Mouse (Mus musculus) heart, embryonic 15.5 days (tissue): ENCODE measurements around the gene Hmcn1. TPM values are rescaled to one million over a fixed set of nuclear protein-coding genes. Genes with fewer than 3 reads are reported as not detected.
A peak's percentile ranks its signal among the peaks of the same experiment; 100 is the strongest.

ENCODE experiments used
- ATAC-seq: fragments of 200-750 bp; cut with Nextera tagmentation; replicated peaks from 2 replicates; pipeline ENCODE4 v1.8.0; 2017; ENCODE audit warnings: low read depth, moderate TSS enrichment; ENCODE audit not compliant: insufficient number of reproducible peaks, insufficient read depth, low FRiP score
- H3K27ac ChIP-seq: fragments of 300-500 bp; sonication (generic); 2 replicates; pipeline ENCODE4 v1.5.1; 2015; ENCODE audit warnings: mild to moderate bottlenecking, inconsistent platforms
- H3K27me3 ChIP-seq: fragments of 300-500 bp; sonication (generic); 2 replicates; pipeline ENCODE4 v1.6.1; 2015; ENCODE audit warnings: inconsistent platforms
- H3K36me3 ChIP-seq: fragments of 300-500 bp; sonication (generic); 2 replicates; pipeline ENCODE4 v1.6.1; 2015; ENCODE audit warnings: mild to moderate bottlenecking, inconsistent platforms
- H3K4me1 ChIP-seq: fragments of 300-500 bp; sonication (generic); replicated peaks from 2 replicates; pipeline ENCODE4 v1.6.1; 2015; ENCODE audit warnings: inconsistent platforms
- H3K4me2 ChIP-seq: fragments of 300-500 bp; sonication (generic); 2 replicates; pipeline ENCODE4 v1.6.1; 2015; ENCODE audit warnings: inconsistent platforms, mild to moderate bottlenecking, moderate library complexity
- H3K4me3 ChIP-seq: fragments of 300-500 bp; sonication (generic); 2 replicates; pipeline ENCODE4 v1.5.1; 2015; ENCODE audit warnings: mild to moderate bottlenecking, inconsistent platforms
- H3K9ac ChIP-seq: fragments of 300-500 bp; sonication (generic); 2 replicates; pipeline ENCODE4 v1.6.1; 2015; ENCODE audit warnings: mild to moderate bottlenecking, inconsistent platforms
- H3K9me3 ChIP-seq: fragments of 300-500 bp; sonication (generic); replicated peaks from 2 replicates; pipeline ENCODE4 v1.6.1; 2016; ENCODE audit warnings: inconsistent platforms
- WGBS: fragments of 180-500 bp; shearing (Covaris S2); methylation state at CpG from one replicate; pipeline ENCODE4 v1.1.7; 2015; ENCODE audit warnings: mixed read lengths; 5-methylcytosine and 5-hydroxymethylcytosine counted together
- polyA plus RNA-seq: library from polyadenylated mRNA; unstranded; fragments of >200 nt; fragmentation: Nextera tagmentation; extraction: Ambion mirVana; gene quantifications from 2 replicates; pipeline ENCODE4 v1.2.1, GENCODE M21; 2015

Gene Hmcn1
- polyA plus RNA-seq, 1 experiment from 2014 or later, result 21.0 TPM

- H3K27me3 ChIP-seq, result no peaks in the 10 kb centered on the region
- 4% methylated on average over 10 of the region's 10 CpGs for WGBS
- peaks cover 4% of the 10 kb centered on the region for H3K9me3 ChIP-seq
- peak overlapping the region; percentile 83 for H3K9ac ChIP-seq
- H3K4me1 ChIP-seq, result peaks cover 25% of the 10 kb centered on the region
- H3K4me2 ChIP-seq, result peak overlapping the region; percentile 78
- H3K4me3 ChIP-seq, result peak overlapping the region; percentile 81
- no peaks in the 10 kb centered on the region for H3K36me3 ChIP-seq
- peak overlapping the region; percentile 93 for H3K27ac ChIP-seq
- peak; percentile 44; the same call in 1 of the 2 replicates for ATAC-seq
Observed at GRCm38 (mm10) chr1:150991745-150992554, 1.3 kb downstream of the Hmcn1 start.

- H3K27ac ChIP-seq, result peak overlapping the region; percentile 74
- peak overlapping the region; percentile 24 for H3K4me2 ChIP-seq
- H3K4me3 ChIP-seq, result no peak overlapping the region
- peaks cover 52% of the 10 kb centered on the region for H3K4me1 ChIP-seq
- WGBS, result 28% methylated on average over 4 of the region's 4 CpGs
- H3K9ac ChIP-seq, result no peak overlapping the region
- H3K27me3 ChIP-seq, result no peaks in the 10 kb centered on the region
- ATAC-seq, result no peak; the same call in 1 of the 2 replicates
- no peaks in the 10 kb centered on the region for H3K36me3 ChIP-seq
- H3K9me3 ChIP-seq, result no peaks in the 10 kb centered on the region
Observed at GRCm38 (mm10) chr1:150984888-150985287, 8.3 kb downstream of the Hmcn1 start.

- H3K4me2 ChIP-seq, result peak overlapping the region; percentile 24
Observed at GRCm38 (mm10) chr1:150984092-150984503, 9.1 kb downstream of the Hmcn1 start.

GRCm38 (mm10) chr1:150978651-150979050, 14.6 kb downstream of the Hmcn1 start:
- H3K9me3 ChIP-seq, result no peaks in the 10 kb centered on the region
- ATAC-seq, result no peak
- no peak overlapping the region for H3K9ac ChIP-seq
- no peak overlapping the region for H3K27ac ChIP-seq
- H3K4me1 ChIP-seq, result peaks cover 23% of the 10 kb centered on the region
- no peak overlapping the region for H3K4me2 ChIP-seq
- H3K4me3 ChIP-seq, result no peak overlapping the region
- no peaks in the 10 kb centered on the region for H3K36me3 ChIP-seq
- H3K27me3 ChIP-seq, result no peaks in the 10 kb centered on the region
- 75% methylated on average over 3 of the region's 3 CpGs for WGBS

More at GRCm38 (mm10) chr1:150984092-150984503, 9.1 kb downstream of the Hmcn1 start:
- Histone ChIP-seq H3K4me1 (peaks cover 48% of the 10 kb centered on the region), H3K36me3 (no peaks in the 10 kb centered on the region), H3K27ac (peak overlapping the region; percentile 74), H3K27me3 (no peaks in the 10 kb centered on the region), H3K4me3 (no peak overlapping the region), H3K9me3 (no peaks in the 10 kb centered on the region), H3K9ac (no peak overlapping the region)
- WGBS, result 26% methylated on average over 6 of the region's 6 CpGs
- no peak for ATAC-seq

- H3K9ac ChIP-seq, result no peak overlapping the region
- H3K27me3 ChIP-seq, result no peaks in the 10 kb centered on the region
- H3K36me3 ChIP-seq, result no peaks in the 10 kb centered on the region
- peak overlapping the region; percentile 14; the same call in 1 of the 2 replicates for H3K4me2 ChIP-seq
- H3K9me3 ChIP-seq, result no peaks in the 10 kb centered on the region
- H3K4me3 ChIP-seq, result no peak overlapping the region
- 4% methylated on average over 2 of the region's 2 CpGs for WGBS
- H3K4me1 ChIP-seq, result peaks cover 17% of the 10 kb centered on the region
- no peak for ATAC-seq
- peak overlapping the region; percentile 28; the same call in 1 of the 2 replicates for H3K27ac ChIP-seq
Observed at GRCm38 (mm10) chr1:150976263-150976662, 17.0 kb downstream of the Hmcn1 start.

GRCm38 (mm10) chr1:150959486-150960074, 33.7 kb downstream of the Hmcn1 start:
- Histone ChIP-seq H3K4me3 (no peak overlapping the region), H3K27ac (no peak overlapping the region), H3K27me3 (no peaks in the 10 kb centered on the region), H3K9me3 (no peaks in the 10 kb centered on the region), H3K4me2 (no peak overlapping the region), H3K9ac (no peak overlapping the region), H3K36me3 (no peaks in the 10 kb centered on the region), H3K4me1 (peaks cover 19% of the 10 kb centered on the region; the same call in 1 of the 2 replicates)
- 65% methylated on average over 5 of the region's 5 CpGs for WGBS
- ATAC-seq, result no peak

GRCm38 (mm10) chr1:150951004-150951403, 42.2 kb downstream of the Hmcn1 start:
- H3K4me3 ChIP-seq, result no peak overlapping the region
- no peak overlapping the region for H3K9ac ChIP-seq
- 75% methylated on average over 5 of the region's 5 CpGs for WGBS
- H3K4me1 ChIP-seq, result peaks cover 24% of the 10 kb centered on the region
- no peaks in the 10 kb centered on the region for H3K36me3 ChIP-seq
- H3K27me3 ChIP-seq, result no peaks in the 10 kb centered on the region
- H3K9me3 ChIP-seq, result no peaks in the 10 kb centered on the region
- no peak overlapping the region for H3K27ac ChIP-seq
- H3K4me2 ChIP-seq, result no peak overlapping the region
- no peak for ATAC-seq

- no peak overlapping the region for H3K4me2 ChIP-seq
- ATAC-seq, result no peak
- no peaks in the 10 kb centered on the region for H3K36me3 ChIP-seq
- no peak overlapping the region for H3K27ac ChIP-seq
- no peaks in the 10 kb centered on the region for H3K27me3 ChIP-seq
- H3K4me1 ChIP-seq, result peaks cover 25% of the 10 kb centered on the region
- no peak overlapping the region for H3K9ac ChIP-seq
- WGBS, result 32% methylated on average over 3 of the region's 3 CpGs
- H3K9me3 ChIP-seq, result no peaks in the 10 kb centered on the region
- H3K4me3 ChIP-seq, result no peak overlapping the region
Observed at GRCm38 (mm10) chr1:150950046-150950445, 43.2 kb downstream of the Hmcn1 start.

GRCm38 (mm10) chr1:150948911-150949310, 44.3 kb downstream of the Hmcn1 start:
- H3K4me3 ChIP-seq, result no peak overlapping the region

GRCm38 (mm10) chr1:150943601-150944000, 49.6 kb downstream of the Hmcn1 start:
- peaks cover 17% of the 10 kb centered on the region for H3K4me1 ChIP-seq
- H3K4me3 ChIP-seq, result no peak overlapping the region
- H3K27me3 ChIP-seq, result no peaks in the 10 kb centered on the region
- H3K27ac ChIP-seq, result no peak overlapping the region
- no peaks in the 10 kb centered on the region for H3K36me3 ChIP-seq
- no peak overlapping the region for H3K4me2 ChIP-seq
- no peak for ATAC-seq
- H3K9ac ChIP-seq, result no peak overlapping the region
- no peaks in the 10 kb centered on the region for H3K9me3 ChIP-seq
- WGBS, result 45% methylated on average over 2 of the region's 2 CpGs

More at GRCm38 (mm10) chr1:150948911-150949310, 44.3 kb downstream of the Hmcn1 start:
- Histone ChIP-seq H3K27ac (no peak overlapping the region), H3K9ac (no peak overlapping the region), H3K27me3 (no peaks in the 10 kb centered on the region), H3K4me1 (peaks cover 28% of the 10 kb centered on the region), H3K36me3 (no peaks in the 10 kb centered on the region), H3K9me3 (no peaks in the 10 kb centered on the region), H3K4me2 (no peak overlapping the region)
- WGBS, result 82% methylated on average over 2 of the region's 2 CpGs
- ATAC-seq, result no peak

- ATAC-seq, result no peak
- no peak overlapping the region for H3K27ac ChIP-seq
- WGBS, result 90% methylated on average over 2 of the region's 2 CpGs
Observed at GRCm38 (mm10) chr1:150942143-150942542, 51.1 kb downstream of the Hmcn1 start.

More at GRCm38 (mm10) chr1:150942143-150942542, 51.1 kb downstream of the Hmcn1 start:
- H3K4me2 ChIP-seq, result no peak overlapping the region
- H3K27me3 ChIP-seq, result no peaks in the 10 kb centered on the region
- no peaks in the 10 kb centered on the region for H3K9me3 ChIP-seq
- peaks cover 20% of the 10 kb centered on the region for H3K4me1 ChIP-seq
- H3K36me3 ChIP-seq, result no peaks in the 10 kb centered on the region
- no peak overlapping the region for H3K4me3 ChIP-seq
- H3K9ac ChIP-seq, result no peak overlapping the region
